10 mouse cellular contexts compared by ENCODE assay signal in the genomic region with DNA sequence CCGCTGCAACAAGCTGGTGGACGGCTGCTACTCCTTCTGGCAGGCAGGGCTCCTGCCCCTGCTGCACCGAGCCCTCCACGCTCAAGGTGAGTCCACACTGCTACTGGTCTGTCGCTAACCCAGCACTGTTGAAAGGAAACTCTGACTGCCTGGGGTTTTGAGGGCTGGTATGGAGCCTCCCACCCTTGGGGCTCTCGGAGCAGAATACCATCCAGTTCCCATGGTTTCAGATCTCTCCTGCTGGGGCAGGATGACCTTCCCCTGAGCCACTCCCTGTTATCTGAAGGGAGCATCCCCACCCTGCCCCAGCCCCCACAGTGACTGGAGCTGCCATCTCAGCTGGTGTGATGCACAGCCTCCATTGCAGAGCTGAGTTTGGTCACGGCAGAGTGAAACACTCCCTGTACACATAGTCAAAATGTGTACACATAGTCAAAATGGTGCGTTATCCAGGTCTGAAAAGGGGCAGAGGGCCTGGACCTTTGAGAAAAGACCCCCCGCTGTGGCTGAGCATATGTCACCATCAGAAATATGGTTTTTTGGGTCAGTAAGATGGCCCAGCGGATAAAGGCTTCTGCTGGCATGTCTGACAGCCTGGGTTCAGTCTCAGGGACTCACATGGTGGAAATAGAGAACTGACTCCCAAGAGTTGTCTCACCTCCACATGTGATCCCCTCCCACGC. TPM values are rescaled to one million over a fixed set of nuclear protein-coding genes. Genes with fewer than 3 reads are reported as not detected.
DNase-seq lines count a peak whose midpoint lies in the region; ATAC-seq and TF ChIP-seq lines count a peak whose summit lies in the region.
"Had no signal": no experiment of that assay in that cellular context is flagged by ENCODE, and none has a peak within 500 bp of the region (broad histone marks: within the 10 kb centered on the region; RNA-seq: fewer than 3 reads in every experiment).

No protein-coding gene starts in this region.

- 0 out of 2 replicates have a peak overlapping the region, but pooled peaks have one; percentile 32 for H3K27ac ChIP-seq in heart, embryonic 13.5 days (replicated peaks)
- no peak overlapping the region for H3K27ac ChIP-seq in stomach, embryonic 14.5 days (ENCODE audit: low read length)
- no peak overlapping the region for H3K27ac ChIP-seq in stomach, postnatal 0 days (replicated peaks)
- H3K27ac ChIP-seq in hindbrain, postnatal 0 days = 0 out of 2 replicates have a peak overlapping the region, but pooled peaks have one; percentile 15

- peak overlapping the region; percentile 35 for H3K4me2 ChIP-seq in heart, embryonic 13.5 days
- no peak overlapping the region for H3K4me2 ChIP-seq in stomach, embryonic 14.5 days (replicated peaks; ENCODE audit: low read depth, low read length)
- H3K4me2 ChIP-seq in stomach, postnatal 0 days (replicated peaks; ENCODE audit: low read depth) = no peak overlapping the region
- no peak overlapping the region for H3K4me2 ChIP-seq in hindbrain, postnatal 0 days (ENCODE audit: low read depth, low read length)

- no peaks in the 10 kb centered on the region for H3K9me3 ChIP-seq in heart, embryonic 13.5 days
- no peaks in the 10 kb centered on the region for H3K9me3 ChIP-seq in stomach, embryonic 14.5 days (ENCODE audit: control insufficient read depth, low read depth, low read length)
- H3K9me3 ChIP-seq in stomach, postnatal 0 days (ENCODE audit: control insufficient read depth, low read length) = no peaks in the 10 kb centered on the region
- H3K9me3 ChIP-seq in hindbrain, postnatal 0 days (ENCODE audit: low read length) = no peaks in the 10 kb centered on the region

- DNase-seq in heart, adult 18-20 months = no peak
- DNase-seq in stomach, postnatal 0 days (ENCODE audit: low spot score) = no peak
- no peak for DNase-seq in hindbrain, postnatal 0 days (ENCODE audit: low spot score)
- DNase-seq in right cerebral cortex, postnatal 10 days (ENCODE audit: low spot score in 2 of 2) = no peak
- DNase-seq in thymus, postnatal 36 days = no peak
- no peak for DNase-seq in left cerebral cortex, adult 11 months (ENCODE audit: low spot score)
- DNase-seq: adrenal gland, postnatal 36 days; right cerebral cortex, postnatal 14 days had no signal

- H3K4me1 ChIP-seq in heart, embryonic 13.5 days = peaks cover 27% of the 10 kb centered on the region; the same call in 1 of the 2 replicates
- no peaks in the 10 kb centered on the region for H3K4me1 ChIP-seq in stomach, embryonic 14.5 days (ENCODE audit: control insufficient read depth, insufficient read depth, low read length)
- H3K4me1 ChIP-seq in stomach, postnatal 0 days (replicated peaks; ENCODE audit: control insufficient read depth, insufficient read depth) = no peaks in the 10 kb centered on the region
- no peaks in the 10 kb centered on the region for H3K4me1 ChIP-seq in hindbrain, postnatal 0 days (ENCODE audit: insufficient read depth, low read length)

- WGBS in heart, embryonic 13.5 days = 59% methylated on average over 11 of the region's 11 CpGs
- 81% methylated on average over 11 of the region's 11 CpGs for WGBS in stomach, embryonic 14.5 days
- 85% methylated on average over 11 of the region's 11 CpGs for WGBS in stomach, postnatal 0 days
- WGBS in hindbrain, postnatal 0 days = 64% methylated on average over 11 of the region's 11 CpGs

- no peak for TF ChIP-seq CTCF in stomach, postnatal 0 days (IDR thresholded peaks at IDR 0.05; ENCODE audit: low read depth)
- TF ChIP-seq CTCF in hindbrain, postnatal 0 days (IDR thresholded peaks at IDR 0.05; ENCODE audit: low read depth) = no peak

- H3K36me3 ChIP-seq in heart, embryonic 13.5 days = peaks cover 60% of the 10 kb centered on the region
- H3K36me3 ChIP-seq in stomach, embryonic 14.5 days (ENCODE audit: control insufficient read depth, insufficient read depth, low read length) = peaks cover 3% of the 10 kb centered on the region; the same call in 1 of the 2 replicates
- no peaks in the 10 kb centered on the region for H3K36me3 ChIP-seq in stomach, postnatal 0 days (ENCODE audit: control insufficient read depth, insufficient read depth, low read length)
- H3K36me3 ChIP-seq in hindbrain, postnatal 0 days (ENCODE audit: insufficient read depth, low read length) = peaks cover 3% of the 10 kb centered on the region; the same call in 1 of the 2 replicates

- TF ChIP-seq EP300 in stomach, postnatal 0 days (optimal IDR thresholded peaks at IDR 0.05) = no peak

- 0 out of 2 replicates have a peak overlapping the region, but pooled peaks have one; percentile 40 for H3K9ac ChIP-seq in heart, embryonic 13.5 days
- no peak overlapping the region for H3K9ac ChIP-seq in stomach, embryonic 14.5 days (replicated peaks; ENCODE audit: low read depth, low read length)
- H3K9ac ChIP-seq in stomach, postnatal 0 days (ENCODE audit: low read length) = no peak overlapping the region
- H3K9ac ChIP-seq in hindbrain, postnatal 0 days (replicated peaks; ENCODE audit: low read length) = no peak overlapping the region

- no peak for ATAC-seq in heart, embryonic 13.5 days (ENCODE audit: extremely low read depth, insufficient number of reproducible peaks, low FRiP score, low TSS enrichment)
- ATAC-seq in stomach, embryonic 14.5 days (ENCODE audit: insufficient number of reproducible peaks, insufficient read depth, low FRiP score, low read depth) = peak; percentile 75; the same call in 1 of the 2 replicates
- no peak for ATAC-seq in stomach, postnatal 0 days (ENCODE audit: low FRiP score, low TSS enrichment)
- ATAC-seq in hindbrain, postnatal 0 days = peak; percentile 43; the same call in 1 of the 2 replicates

- H3K4me3 ChIP-seq in heart, embryonic 13.5 days = 0 out of 2 replicates have a peak overlapping the region, but pooled peaks have one; percentile 9
- H3K4me3 ChIP-seq in stomach, embryonic 14.5 days (ENCODE audit: low read depth, low read length) = no peak overlapping the region
- no peak overlapping the region for H3K4me3 ChIP-seq in stomach, postnatal 0 days (ENCODE audit: low read depth, low read length)
- no peak overlapping the region for H3K4me3 ChIP-seq in hindbrain, postnatal 0 days (ENCODE audit: low read length)

- H3K27me3 ChIP-seq in heart, embryonic 13.5 days (replicated peaks) = no peaks in the 10 kb centered on the region
- no peaks in the 10 kb centered on the region for H3K27me3 ChIP-seq in stomach, embryonic 14.5 days (ENCODE audit: control insufficient read depth, insufficient read depth, low read length)
- no peaks in the 10 kb centered on the region for H3K27me3 ChIP-seq in stomach, postnatal 0 days (ENCODE audit: control insufficient read depth, insufficient read depth, low read length)
- no peaks in the 10 kb centered on the region for H3K27me3 ChIP-seq in hindbrain, postnatal 0 days (ENCODE audit: insufficient read depth, low read length)

RNA-seq across cellular contexts. Expression of a gene that starts 51.6 kb away (rescaled TPM):
- polyA plus RNA-seq in heart, embryonic 13.5 days (2015; fragmentation: Nextera tagmentation; extraction: Ambion mirVana) = 6.5 and 7.4 TPM in 2 replicates
- 10 to 100 TPM; 61.4 to 70.4 TPM for total RNA-seq in heart, adult 18-20 months (2021)
- polyA plus RNA-seq in stomach, embryonic 14.5 days (2014; fragmentation: Nextera tagmentation; extraction: Ambion mirVana) = 38.7 and 40.3 TPM in 2 replicates
- polyA plus RNA-seq in stomach, postnatal 0 days (2015; fragmentation: Nextera tagmentation; extraction: Ambion mirVana) = 11.4 TPM in 2 replicates
- 44.0 and 60.1 TPM in 2 replicates for total RNA-seq in hindbrain, postnatal 0 days (2014; rRNA removed)
- polyA plus RNA-seq in hindbrain, postnatal 0 days (2015; fragmentation: Nextera tagmentation; extraction: Ambion mirVana) = 18.2 TPM in 2 replicates

Comparison
In these comparisons a context has a peak if more than half of its experiments do, and no peak if none do; other contexts are left out.
1. ATAC-seq: peak in stomach, embryonic 14.5 days (single experiment) and hindbrain, postnatal 0 days (single experiment); none in heart, embryonic 13.5 days (single experiment) and stomach, postnatal 0 days (single experiment).
2. H3K27ac ChIP-seq: peak in heart, embryonic 13.5 days (single experiment) and hindbrain, postnatal 0 days (single experiment); none in stomach, embryonic 14.5 days (single experiment) and stomach, postnatal 0 days (single experiment).